Mouse (Mus musculus): ENCODE results near the gene Igdcc4. TPM values are rescaled to one million over a fixed set of nuclear protein-coding genes. Genes with fewer than 3 reads are reported as not detected.

The Igdcc4 gene
- polyA plus RNA-seq, 1 experiment: 42.1 TPM

- Histone ChIP-seq H3K27ac (ENCODE audit: insufficient read depth, low read length) (no peak overlapping the region), H3K4me3 (ENCODE audit: insufficient read depth, low read length) (no peak overlapping the region), H3K4me1 (ENCODE audit: control insufficient read depth, insufficient read depth, low read length) (no peaks in the 10 kb centered on the region)
- TF ChIP-seq CTCF (IDR thresholded peaks at IDR 0.05; ENCODE audit: borderline replicate concordance, insufficient read depth, low read length) (no peak), POLR2A (IDR thresholded peaks at IDR 0.05; ENCODE audit: low read depth, low read length) (no peak)
These were observed 65.1 kb downstream of the Igdcc4 start for GRCm38 (mm10) chr9:65166386-65166785.

GRCm38 (mm10) chr9:65168534-65168933 is 67.2 kb downstream of the Igdcc4 start:
- Histone ChIP-seq H3K4me1 (ENCODE audit: control insufficient read depth, insufficient read depth, low read length) (no peaks in the 10 kb centered on the region), H3K27ac (ENCODE audit: insufficient read depth, low read length) (no peak overlapping the region), H3K4me3 (ENCODE audit: insufficient read depth, low read length) (no peak overlapping the region)
- TF ChIP-seq POLR2A (IDR thresholded peaks at IDR 0.05; ENCODE audit: low read depth, low read length) (no peak), CTCF (IDR thresholded peaks at IDR 0.05; ENCODE audit: borderline replicate concordance, insufficient read depth, low read length) (no peak)

- TF ChIP-seq CTCF (IDR thresholded peaks at IDR 0.05; ENCODE audit: borderline replicate concordance, insufficient read depth, low read length): no peak
- TF ChIP-seq POLR2A (IDR thresholded peaks at IDR 0.05; ENCODE audit: low read depth, low read length): no peak
- Histone ChIP-seq H3K27ac (ENCODE audit: insufficient read depth, low read length) (no peak overlapping the region), H3K4me1 (ENCODE audit: control insufficient read depth, insufficient read depth, low read length) (no peaks in the 10 kb centered on the region), H3K4me3 (ENCODE audit: insufficient read depth, low read length) (no peak overlapping the region)
These were observed 67.7 kb downstream of the Igdcc4 start for GRCm38 (mm10) chr9:65168952-65169351.

- no peak overlapping the region for H3K4me3 ChIP-seq (ENCODE audit: insufficient read depth, low read length)
- no peak for TF ChIP-seq POLR2A (IDR thresholded peaks at IDR 0.05; ENCODE audit: low read depth, low read length)
- no peak for TF ChIP-seq CTCF (IDR thresholded peaks at IDR 0.05; ENCODE audit: borderline replicate concordance, insufficient read depth, low read length)
- H3K27ac ChIP-seq (ENCODE audit: insufficient read depth, low read length): no peak overlapping the region
- no peaks in the 10 kb centered on the region for H3K4me1 ChIP-seq (ENCODE audit: control insufficient read depth, insufficient read depth, low read length)
These were observed 71.4 kb downstream of the Igdcc4 start for GRCm38 (mm10) chr9:65172654-65173053.

DNA sequence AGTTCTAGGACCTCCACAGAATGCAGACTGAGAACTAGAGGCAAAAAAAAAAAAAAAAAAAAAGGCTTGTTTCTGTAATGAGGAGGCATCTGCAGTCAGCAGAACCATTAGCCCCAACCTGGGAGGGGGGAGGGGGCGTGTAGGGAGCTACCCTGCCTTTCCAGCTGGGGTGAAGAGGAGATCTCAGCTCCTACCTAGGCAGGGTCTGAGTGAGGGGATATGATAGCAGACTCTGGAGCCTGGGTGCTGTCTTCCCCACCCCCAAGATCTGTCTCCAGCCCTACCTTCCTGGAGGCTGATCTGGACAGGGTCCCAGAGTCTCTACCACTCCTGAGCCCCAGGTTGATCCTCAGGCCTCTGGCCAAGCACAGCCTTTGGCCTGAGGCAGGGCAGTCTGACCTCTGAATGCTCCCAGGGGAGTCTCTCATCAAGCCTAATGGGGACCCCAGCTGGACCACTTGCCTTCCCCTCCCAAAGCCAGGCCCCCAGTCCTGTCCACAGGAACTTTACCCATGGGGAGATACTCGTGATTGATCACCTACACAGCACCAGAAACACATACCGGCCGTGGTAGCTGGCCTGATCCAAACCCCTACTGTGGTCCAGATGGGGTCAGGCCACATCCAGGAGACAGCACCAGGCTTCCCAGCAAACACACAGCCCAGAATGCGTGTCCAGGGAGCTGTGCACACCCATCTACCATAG is 74.1 kb downstream of the Igdcc4 start:
- H3K4me3 ChIP-seq (ENCODE audit: insufficient read depth, low read length): no peak overlapping the region
- no peaks in the 10 kb centered on the region for H3K4me1 ChIP-seq (ENCODE audit: control insufficient read depth, insufficient read depth, low read length)
- no peak overlapping the region for H3K27ac ChIP-seq (ENCODE audit: insufficient read depth, low read length)
- no peak for TF ChIP-seq POLR2A (IDR thresholded peaks at IDR 0.05; ENCODE audit: low read depth, low read length)
- TF ChIP-seq CTCF (IDR thresholded peaks at IDR 0.05; ENCODE audit: borderline replicate concordance, insufficient read depth, low read length): no peak

DNA sequence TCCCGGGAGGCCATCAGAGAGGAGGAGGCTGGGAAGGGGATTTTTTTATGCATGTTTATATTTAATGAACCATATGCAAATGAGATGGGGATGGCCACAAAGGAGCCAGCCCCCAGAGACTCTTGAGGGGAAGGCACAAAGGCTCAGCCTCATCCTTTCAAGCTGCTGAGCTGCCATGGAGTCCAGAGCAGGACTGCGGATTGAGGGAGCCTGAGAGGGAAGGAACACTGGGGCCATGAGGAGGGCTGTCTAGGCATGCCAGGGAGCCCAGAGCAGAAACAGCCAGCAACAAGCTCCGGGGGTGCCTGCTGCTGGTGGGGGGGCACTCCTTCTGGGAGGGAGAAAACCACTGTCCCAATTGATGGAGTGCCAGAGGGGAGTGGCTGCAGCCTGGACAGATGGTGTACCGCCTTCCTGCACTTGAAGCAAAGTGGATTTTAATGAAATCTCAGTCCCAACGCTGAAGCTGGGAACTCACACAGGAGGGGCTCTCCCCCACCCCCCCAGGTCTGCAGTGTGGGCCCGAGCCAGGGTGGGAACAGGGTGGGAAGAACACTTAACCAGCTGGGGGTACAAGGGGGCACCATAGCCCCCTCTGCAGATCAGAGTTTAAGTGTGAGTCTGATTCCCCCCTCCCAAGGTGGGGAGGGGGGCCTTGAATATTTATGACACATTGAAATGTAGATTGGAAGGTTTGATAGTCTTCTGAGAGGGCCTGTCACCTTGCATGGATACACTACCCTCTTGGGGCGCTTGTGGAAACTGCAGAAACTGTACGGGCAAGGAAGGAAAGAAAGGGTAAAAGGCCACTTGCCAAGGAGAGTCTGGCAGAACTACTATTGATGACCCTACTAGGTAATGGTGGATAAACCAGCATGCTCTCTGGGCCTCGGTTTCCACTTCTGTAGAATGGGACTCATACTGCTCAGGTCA is 74.9 kb downstream of the Igdcc4 start:
- no peak overlapping the region for H3K4me3 ChIP-seq (ENCODE audit: insufficient read depth, low read length)
- no peak overlapping the region for H3K27ac ChIP-seq (ENCODE audit: insufficient read depth, low read length)
- TF ChIP-seq POLR2A (IDR thresholded peaks at IDR 0.05; ENCODE audit: low read depth, low read length): no peak
- no peak for TF ChIP-seq CTCF (IDR thresholded peaks at IDR 0.05; ENCODE audit: borderline replicate concordance, insufficient read depth, low read length)
- H3K4me1 ChIP-seq (ENCODE audit: control insufficient read depth, insufficient read depth, low read length): no peaks in the 10 kb centered on the region

DNA sequence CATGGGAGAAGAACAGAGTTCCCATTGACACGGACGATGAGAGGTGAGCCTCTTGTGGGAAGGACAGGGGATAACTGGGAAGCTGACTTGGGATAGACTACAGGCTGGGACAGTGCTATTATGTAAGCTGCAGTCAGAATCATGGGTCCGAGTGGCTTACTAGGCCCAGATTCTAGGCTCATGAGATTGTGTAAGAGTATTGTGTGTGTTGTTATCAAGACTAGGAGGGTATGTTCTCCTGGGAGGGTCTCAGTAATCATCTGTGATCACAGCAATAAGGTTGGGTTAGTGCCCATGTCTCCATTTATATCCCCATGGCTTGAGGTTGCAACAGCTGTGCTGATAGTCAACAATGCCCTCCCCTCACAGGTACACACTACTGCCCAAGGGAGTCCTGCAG is 76.2 kb downstream of the Igdcc4 start:
- no peak for TF ChIP-seq POLR2A (IDR thresholded peaks at IDR 0.05; ENCODE audit: low read depth, low read length)
- TF ChIP-seq CTCF (IDR thresholded peaks at IDR 0.05; ENCODE audit: borderline replicate concordance, insufficient read depth, low read length): no peak
- Histone ChIP-seq H3K27ac (ENCODE audit: insufficient read depth, low read length) (no peak overlapping the region), H3K4me3 (ENCODE audit: insufficient read depth, low read length) (no peak overlapping the region), H3K4me1 (ENCODE audit: control insufficient read depth, insufficient read depth, low read length) (no peaks in the 10 kb centered on the region)

GRCm38 (mm10) chr9:65177912-65178311 is 76.6 kb downstream of the Igdcc4 start:
- Histone ChIP-seq H3K4me1 (ENCODE audit: control insufficient read depth, insufficient read depth, low read length) (no peaks in the 10 kb centered on the region), H3K4me3 (ENCODE audit: insufficient read depth, low read length) (no peak overlapping the region), H3K27ac (ENCODE audit: insufficient read depth, low read length) (no peak overlapping the region)
- TF ChIP-seq CTCF (IDR thresholded peaks at IDR 0.05; ENCODE audit: borderline replicate concordance, insufficient read depth, low read length): no peak
- TF ChIP-seq POLR2A (IDR thresholded peaks at IDR 0.05; ENCODE audit: low read depth, low read length): no peak

DNA sequence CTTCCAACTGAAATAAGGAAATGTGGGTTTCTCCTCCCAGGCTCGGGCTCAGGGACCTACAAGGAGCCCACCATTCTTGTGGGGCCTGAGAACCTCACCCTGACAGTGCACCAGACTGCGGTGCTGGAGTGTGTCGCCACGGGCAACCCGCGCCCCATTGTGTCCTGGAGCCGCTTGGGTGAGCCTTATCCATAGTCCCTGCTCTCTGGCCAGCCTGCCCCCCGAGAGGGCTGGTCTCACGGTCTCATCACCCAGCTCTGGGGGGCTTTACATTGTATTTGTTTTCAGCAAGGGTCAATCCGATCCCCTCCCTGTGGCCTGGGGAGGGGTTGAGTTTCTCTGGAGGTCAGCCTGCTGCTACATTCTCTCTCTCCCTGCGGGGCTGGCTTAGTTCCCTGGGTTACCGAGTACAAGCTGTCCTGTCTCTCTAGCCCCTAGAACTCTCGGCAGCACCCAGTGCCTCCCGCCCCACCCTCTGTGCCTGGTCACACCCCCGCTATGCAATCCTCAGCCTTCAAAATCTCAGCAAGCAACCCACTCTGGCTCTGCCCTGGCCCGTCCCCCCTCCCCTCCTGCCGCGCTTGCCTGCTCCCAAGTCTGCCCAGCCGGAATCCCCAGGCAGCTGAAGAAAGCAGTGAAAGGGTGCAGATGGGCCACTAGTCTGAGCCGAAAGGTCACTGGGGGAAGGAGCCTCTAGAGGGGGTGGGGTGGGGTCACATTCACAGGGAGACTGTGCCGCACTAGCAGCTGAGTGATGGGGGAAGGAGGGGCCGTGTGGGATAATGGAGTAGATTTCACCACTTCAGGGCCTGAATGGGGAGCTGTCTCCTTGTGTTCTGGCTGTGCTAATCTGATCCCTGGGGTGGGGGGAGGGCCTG is 77.3 kb downstream of the Igdcc4 start:
- H3K27ac ChIP-seq (ENCODE audit: insufficient read depth, low read length): no peak overlapping the region
- H3K4me3 ChIP-seq (ENCODE audit: insufficient read depth, low read length): no peak overlapping the region
- TF ChIP-seq CTCF (IDR thresholded peaks at IDR 0.05; ENCODE audit: borderline replicate concordance, insufficient read depth, low read length): no peak
- TF ChIP-seq POLR2A (IDR thresholded peaks at IDR 0.05; ENCODE audit: low read depth, low read length): no peak
- no peaks in the 10 kb centered on the region for H3K4me1 ChIP-seq (ENCODE audit: control insufficient read depth, insufficient read depth, low read length)
